ENCODE assay signal across 8 mouse cellular contexts in genomic region chr4:108878963-108879822, GRCm38 (mm10). TPM values are rescaled to one million over a fixed set of nuclear protein-coding genes. Genes with fewer than 3 reads are reported as not detected.
DNase-seq lines count a peak whose midpoint lies in the region; ATAC-seq and TF ChIP-seq lines count a peak whose summit lies in the region.

Rab3b (plus strand) TSS chr4:108879063.

- no peak for TF ChIP-seq EP300 in CH12.LX (IDR thresholded peaks at IDR 0.05; ENCODE audit: low read length)
- no peak for TF ChIP-seq EP300 in heart, postnatal 0 days (IDR thresholded peaks at IDR 0.05; ENCODE audit: low read depth)
- TF ChIP-seq EP300 in liver, embryonic 14.5 days (IDR thresholded peaks at IDR 0.05; ENCODE audit: low read depth), result no peak
- TF ChIP-seq EP300 in stomach, postnatal 0 days (optimal IDR thresholded peaks at IDR 0.05), result no peak

- peaks cover 7 to 10% of the 10 kb centered on the region in 2 experiments for H3K4me1 ChIP-seq in CH12.LX (ENCODE audit: control insufficient read depth in 1 of 2, insufficient read depth in 2 of 2)
- H3K4me1 ChIP-seq in heart, postnatal 0 days (ENCODE audit: control insufficient read depth, insufficient read depth), result peaks cover 8% of the 10 kb centered on the region
- no peaks in the 10 kb centered on the region; a peak in 1 of 4 replicates for H3K4me1 ChIP-seq in liver, embryonic 14.5 days (replicated peaks; ENCODE audit: control insufficient read depth in 2 of 2, insufficient read depth in 2 of 2, low read length in 1 of 2)
- no peaks in the 10 kb centered on the region for H3K4me1 ChIP-seq in stomach, postnatal 0 days (replicated peaks; ENCODE audit: control insufficient read depth, insufficient read depth)

- H3K9me3 ChIP-seq in CH12.LX (replicated peaks; ENCODE audit: low read length), result no peaks in the 10 kb centered on the region
- H3K9me3 ChIP-seq in heart, postnatal 0 days (replicated peaks; ENCODE audit: control insufficient read depth, low read length), result no peaks in the 10 kb centered on the region
- H3K9me3 ChIP-seq in liver, embryonic 14.5 days (ENCODE audit: control insufficient read depth, low read length), result no peaks in the 10 kb centered on the region
- no peaks in the 10 kb centered on the region for H3K9me3 ChIP-seq in stomach, postnatal 0 days (ENCODE audit: control insufficient read depth, low read length)

- ATAC-seq in erythroid progenitor cell, adult 5-6 weeks (replicated peaks; ENCODE audit: low FRiP score, poor library complexity, severe bottlenecking), result peak; percentile 94
- peak; percentile 79 for ATAC-seq in heart, postnatal 0 days (ENCODE audit: insufficient read depth, low read depth)
- ATAC-seq in liver, embryonic 14.5 days (ENCODE audit: insufficient read depth), result peak; percentile 95
- ATAC-seq in stomach, postnatal 0 days (ENCODE audit: low FRiP score, low TSS enrichment), result peak; percentile 87

- no peak for TF ChIP-seq CTCF in CH12.LX (conservative IDR thresholded peaks at IDR 0.05 in 1 of 2, IDR thresholded peaks at IDR 0.05 in 1 of 2; ENCODE audit: low read depth in 2 of 2, low read length in 2 of 2)
- no peak for TF ChIP-seq CTCF in heart, postnatal 0 days (IDR thresholded peaks at IDR 0.05; ENCODE audit: low read depth)
- TF ChIP-seq CTCF in liver, embryonic 14.5 days (IDR thresholded peaks at IDR 0.05; ENCODE audit: low read depth), result no peak
- TF ChIP-seq CTCF in stomach, postnatal 0 days (IDR thresholded peaks at IDR 0.05; ENCODE audit: low read depth), result no peak

- H3K9ac ChIP-seq in CH12.LX (ENCODE audit: insufficient read depth, low read depth), result peak within 1 kb of the TSS; percentile 31; the same call in 1 of the 2 replicates
- peak within 1 kb of the TSS; percentile 29; the same call in 1 of the 2 replicates for H3K9ac ChIP-seq in heart, postnatal 0 days (replicated peaks; ENCODE audit: low read depth, low read length)
- peak within 1 kb of the TSS; percentile 31; the same call in 1 of the 2 replicates for H3K9ac ChIP-seq in liver, embryonic 14.5 days (replicated peaks)
- H3K9ac ChIP-seq in stomach, postnatal 0 days (ENCODE audit: low read length), result peak within 1 kb of the TSS; percentile 58

- TF ChIP-seq RAD21 in CH12.LX (IDR thresholded peaks at IDR 0.05; ENCODE audit: low read depth, low read length), result no peak

- no peaks in the 10 kb centered on the region for H3K36me3 ChIP-seq in CH12.LX (replicated peaks in 1 of 2; ENCODE audit: control insufficient read depth in 1 of 2, insufficient read depth in 1 of 2, low read length in 1 of 2)
- H3K36me3 ChIP-seq in heart, postnatal 0 days (replicated peaks; ENCODE audit: control insufficient read depth, insufficient read depth, low read length), result no peaks in the 10 kb centered on the region
- H3K36me3 ChIP-seq in liver, embryonic 14.5 days (replicated peaks; ENCODE audit: control insufficient read depth, insufficient read depth, low read depth), result no peaks in the 10 kb centered on the region
- no peaks in the 10 kb centered on the region for H3K36me3 ChIP-seq in stomach, postnatal 0 days (ENCODE audit: control insufficient read depth, insufficient read depth, low read length)

- peak within 1 kb of the TSS; percentile 73 for H3K4me2 ChIP-seq in CH12.LX (ENCODE audit: insufficient read depth, low read depth, poor library complexity, severe bottlenecking)
- peak within 1 kb of the TSS; percentile 89 for H3K4me2 ChIP-seq in heart, postnatal 0 days (ENCODE audit: low read depth, low read length)
- peak within 1 kb of the TSS; percentile 85 for H3K4me2 ChIP-seq in liver, embryonic 14.5 days (ENCODE audit: low read depth)
- peak within 1 kb of the TSS; percentile 91 for H3K4me2 ChIP-seq in stomach, postnatal 0 days (replicated peaks; ENCODE audit: low read depth)

- dilution Hi-C loops in CH12.LX (cut with MboI; ENCODE audit: extremely low pct_ligation_motif_present, extremely low pct_unique_long_range_greater_than_20kb, low sequenced_read_pairs), result no loop called here

- no peak for TF ChIP-seq POLR2A in CH12.LX (IDR thresholded peaks at IDR 0.05; ENCODE audit: low read depth, low read length)

- in situ Hi-C loops in CH12.LX (cut with MboI; ENCODE audit: low pct_ligation_motif_present, low pct_unique_long_range_greater_than_20kb, low sequenced_read_pairs), result no loop called here

- H3K27ac ChIP-seq in CH12.LX (ENCODE audit: insufficient read depth, low read depth), result no peak within 1 kb of the TSS
- no peak within 1 kb of the TSS for H3K27ac ChIP-seq in heart, postnatal 0 days (ENCODE audit: low read depth)
- no peak within 1 kb of the TSS for H3K27ac ChIP-seq in liver, embryonic 14.5 days
- H3K27ac ChIP-seq in stomach, postnatal 0 days (replicated peaks), result no peak within 1 kb of the TSS

- H3K4me3 ChIP-seq in CH12.LX (replicated peaks in 1 of 3; ENCODE audit: low read depth in 2 of 3, low read length in 2 of 3, poor library complexity in 1 of 3), result peak within 1 kb of the TSS in 2 of 3 experiments; percentile 38 to 74
- peak within 1 kb of the TSS; percentile 54 for H3K4me3 ChIP-seq in heart, postnatal 0 days (ENCODE audit: low read depth, low read length)
- peak within 1 kb of the TSS; percentile 22 to 49 for H3K4me3 ChIP-seq in liver, embryonic 14.5 days (ENCODE audit: insufficient read depth in 1 of 2, low read depth in 2 of 2, low read length in 2 of 2)
- peak within 1 kb of the TSS; percentile 51 for H3K4me3 ChIP-seq in stomach, postnatal 0 days (ENCODE audit: low read depth, low read length)

- no peaks in the 10 kb centered on the region for H3K27me3 ChIP-seq in CH12.LX (replicated peaks)
- H3K27me3 ChIP-seq in heart, postnatal 0 days (ENCODE audit: control insufficient read depth, insufficient read depth, low read length), result peaks cover 9% of the 10 kb centered on the region
- peaks cover 7% of the 10 kb centered on the region for H3K27me3 ChIP-seq in liver, embryonic 14.5 days (ENCODE audit: control insufficient read depth, insufficient read depth, low read length)
- H3K27me3 ChIP-seq in stomach, postnatal 0 days (ENCODE audit: control insufficient read depth, insufficient read depth, low read length), result no peaks in the 10 kb centered on the region

- DNase-seq in CH12.LX (ENCODE audit: extremely low read depth), result peak; percentile 29
- peak; percentile 18 for DNase-seq in c-Kit-positive CD71-negative TER-119-negative erythroid progenitor cells, embryonic 14.5 days (ENCODE audit: low read depth)
- peak; percentile 40 for DNase-seq in heart, postnatal 0 days (ENCODE audit: low spot score)
- DNase-seq in kidney, postnatal 25 days, result peak; percentile 55
- DNase-seq in liver, embryonic 14.5 days (ENCODE audit: low read depth in 3 of 3, low spot score in 3 of 3), result peak; percentile 36 to 68 (median 42)
- peak; percentile 68 for DNase-seq in neural tube, embryonic 10.5 days (ENCODE audit: extremely low spot score, low spot score)
- peak; percentile 85 for DNase-seq in stomach, postnatal 0 days (ENCODE audit: low spot score)

- 1% methylated on average over 46 of the region's 46 CpGs for WGBS in heart, postnatal 0 days
- WGBS in liver, embryonic 14.5 days (ENCODE audit: insufficient replicate concordance), result 1% methylated on average over 46 of the region's 46 CpGs
- under 1% methylated on average over 46 of the region's 46 CpGs for WGBS in stomach, postnatal 0 days

- no peaks in the 10 kb centered on the region for H3K79me2 ChIP-seq in CH12.LX (replicated peaks; ENCODE audit: control insufficient read depth, extremely low read depth, insufficient read depth, poor library complexity, severe bottlenecking)

TF ChIP-seq in CH12.LX, 34 proteins besides CTCF, POLR2A, EP300 and RAD21:
- TF ChIP-seq CHD1 (IDR thresholded peaks at IDR 0.05; ENCODE audit: low read depth, low read length) (no peak), CHD2 (IDR thresholded peaks at IDR 0.05; ENCODE audit: low read length) (no peak), MAFK (IDR thresholded peaks at IDR 0.05; ENCODE audit: insufficient replicate concordance, low read length) (no peak), MEF2A (IDR thresholded peaks at IDR 0.05; ENCODE audit: borderline replicate concordance, low read depth, low read length) (no peak), JUND (conservative IDR thresholded peaks at IDR 0.05; ENCODE audit: low read depth, low read length) (no peak), KAT2A (IDR thresholded peaks at IDR 0.05; ENCODE audit: insufficient replicate concordance, low read length) (no peak)
TF ChIP-seq in CH12.LX: peak in this region for 0.

RNA-seq across cellular contexts. Expression of gene Rab3b, which starts in this region (rescaled TPM):
- total RNA-seq in CH12.LX (2012; rRNA removed) (0.55 and 0.85 TPM in 2 replicates), CH12.LX (2014; rRNA removed) (0.15 and 0.56 TPM in 2 replicates)
- polyA plus RNA-seq in CH12.LX (2012; ENCODE audit: insufficient read length, low read depth), result 0.76 and 0.94 TPM in 2 replicates
- not detected in 2 replicates for total RNA-seq in erythroid progenitor cell, adult 5-6 weeks (2015; ENCODE audit: low replicate concordance)
- total RNA-seq in erythroid progenitor cell, adult 5-6 weeks (2017; ENCODE audit: low replicate concordance), result not detected in 2 replicates
- 1.4 TPM in 1 of 2 replicates, not detected in the other for total RNA-seq in heart, postnatal 0 days (2014; rRNA removed; ENCODE audit: low replicate concordance)
- 4.2 and 4.6 TPM in 2 replicates for polyA plus RNA-seq in heart, postnatal 0 days (2015; fragmentation: Nextera tagmentation; extraction: Ambion mirVana)
- polyA plus RNA-seq in liver, embryonic 14.5 days (2012; rRNA removed), result 0.98 and 1.3 TPM in 2 replicates
- polyA plus RNA-seq in liver, embryonic 14.5 days (2014; fragmentation: Nextera tagmentation; extraction: Ambion mirVana), result 1.2 and 2.2 TPM in 2 replicates
- 11.6 and 11.9 TPM in 2 replicates for polyA plus RNA-seq in stomach, postnatal 0 days (2015; fragmentation: Nextera tagmentation; extraction: Ambion mirVana)

Comparison
In these comparisons a context has a peak if more than half of its experiments do, and no peak if none do; other contexts are left out.
1. Peak in DNase-seq, H3K4me3 ChIP-seq, H3K9ac ChIP-seq and H3K4me2 ChIP-seq in CH12.LX; RNA of the gene not detected or under 1 TPM.
2. Peak in ATAC-seq in erythroid progenitor cell, adult 5-6 weeks; RNA of the gene not detected or under 1 TPM.
3. DNase-seq: peak in every context shown above with its lines; median percentile 85 in stomach, postnatal 0 days; 68 in neural tube, embryonic 10.5 days; 55 in kidney, postnatal 25 days; 42 in liver, embryonic 14.5 days; 40 in heart, postnatal 0 days; 29 in CH12.LX; 18 in c-Kit-positive CD71-negative TER-119-negative erythroid progenitor cells, embryonic 14.5 days.